Mouse (Mus musculus): ENCODE measurements around the gene 4930412O13Rik.

Gene 4930412O13Rik

GRCm38 (mm10) chr2:9903854-9904560 is 23.0 kb downstream of the 4930412O13Rik start:
- DNase-seq (ENCODE audit: low spot score), result no peak

GRCm38 (mm10) chr2:9905995-9906394 is 24.9 kb downstream of the 4930412O13Rik start:
- DNase-seq (ENCODE audit: low spot score), result no peak

- peak; percentile 7 for DNase-seq (ENCODE audit: low spot score)
Measured at GRCm38 (mm10) chr2:9917602-9918001, 36.5 kb downstream of the 4930412O13Rik start.

- DNase-seq (ENCODE audit: low spot score), result no peak
Measured at GRCm38 (mm10) chr2:9918691-9919471, 37.8 kb downstream of the 4930412O13Rik start.

- DNase-seq (ENCODE audit: low spot score), result no peak
Measured at GRCm38 (mm10) chr2:9926194-9926904, 45.3 kb downstream of the 4930412O13Rik start.

- no peak for DNase-seq (ENCODE audit: low spot score)
Measured at GRCm38 (mm10) chr2:9926905-9927283, 45.8 kb downstream of the 4930412O13Rik start.
